Mouse (Mus musculus): Measurements from ENCODE around the gene Cstb.

The Cstb gene

DNA sequence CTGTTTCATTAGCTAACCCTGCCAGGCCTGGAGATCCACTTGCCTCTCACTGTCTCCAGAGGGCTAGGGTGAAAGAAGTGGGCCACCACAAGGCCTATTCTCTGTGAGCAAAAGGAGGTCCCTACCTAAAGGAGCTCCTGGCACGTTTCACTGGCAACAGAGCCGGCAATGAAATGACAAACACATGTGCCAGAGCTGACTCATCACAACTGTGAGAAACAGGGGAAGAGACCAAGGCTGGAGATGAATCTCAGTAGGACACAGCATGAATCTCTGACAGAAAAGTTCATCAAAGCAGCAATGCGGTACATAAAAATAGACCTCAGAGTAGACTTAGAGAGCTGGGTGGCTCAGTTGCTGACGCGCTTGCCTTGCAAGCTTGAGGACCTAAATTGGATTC lies 7.6 kb upstream of the Cstb start:
- in situ Hi-C loops (cut with MboI, MseI) = no loop called here

- in situ Hi-C loops (cut with MboI, MseI) = no loop called here
Measured at GRCm38 (mm10) chr10:78418791-78419190, 6.7 kb upstream of the Cstb start.

DNA sequence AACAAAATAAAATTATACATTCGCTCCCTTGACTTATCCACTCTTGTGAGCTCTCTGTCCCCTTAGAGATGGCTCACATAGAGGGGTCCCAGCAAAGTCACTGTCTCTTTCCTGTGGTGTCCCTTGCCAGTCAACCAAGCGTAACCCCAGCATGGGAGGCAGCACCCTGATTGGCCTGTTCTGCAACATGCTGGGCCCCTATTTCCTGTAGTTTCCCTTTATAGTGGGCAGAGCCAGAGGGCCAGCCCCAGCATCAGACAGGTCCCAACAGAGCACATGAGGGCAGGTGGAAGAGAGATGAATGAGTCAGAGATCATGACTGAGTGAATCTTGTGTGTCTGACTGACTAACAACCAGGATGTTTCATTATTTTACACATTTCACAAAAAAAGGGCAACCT lies 4.5 kb upstream of the Cstb start:
- in situ Hi-C loops (cut with MboI, MseI) = no loop called here

DNA sequence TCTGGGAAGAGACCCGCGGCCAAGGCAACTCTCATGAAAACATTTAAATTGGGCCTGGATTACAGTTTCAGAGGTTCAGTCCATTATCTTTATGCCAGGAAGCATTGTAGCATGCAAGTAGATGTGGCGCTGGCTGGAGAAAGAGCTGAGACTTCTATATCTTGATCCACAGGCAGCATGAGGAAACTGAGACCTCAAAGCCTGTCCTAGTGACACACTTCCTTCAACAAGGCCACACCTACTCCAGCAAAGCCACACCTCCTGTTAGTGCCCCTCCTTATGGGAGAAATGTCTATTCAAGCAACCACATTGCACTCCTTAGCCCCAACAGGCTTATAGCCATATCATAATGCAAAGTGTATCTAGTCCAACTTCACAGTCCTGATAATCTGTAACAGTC lies 2.9 kb upstream of the Cstb start:
- in situ Hi-C loops (cut with MboI, MseI) = no loop called here

GRCm38 (mm10) chr10:78426117-78426735 lies 757 bp downstream of the Cstb start:
- in situ Hi-C loops (cut with MboI, MseI) = no loop called here

DNA sequence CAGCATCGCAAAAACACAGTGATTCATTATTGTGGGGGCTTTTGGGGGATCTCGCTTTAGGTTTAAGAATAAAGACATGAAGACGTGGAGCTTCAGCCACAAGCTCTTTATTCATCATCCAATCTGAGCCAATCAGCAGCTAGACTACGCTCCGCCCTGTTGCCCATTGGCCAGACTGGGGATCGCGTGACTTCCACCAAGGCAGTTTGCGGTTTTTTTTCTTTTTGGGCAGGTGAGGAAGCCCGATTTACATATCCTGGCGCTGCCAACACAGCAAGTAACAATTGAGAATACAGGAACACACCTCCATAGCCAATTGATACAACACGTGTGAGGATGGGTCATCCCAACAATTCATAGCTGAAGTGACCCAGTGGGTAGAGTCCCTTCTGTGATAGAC lies 2.6 kb downstream of the Cstb start:
- in situ Hi-C loops (cut with MboI, MseI) = no loop called here

DNA sequence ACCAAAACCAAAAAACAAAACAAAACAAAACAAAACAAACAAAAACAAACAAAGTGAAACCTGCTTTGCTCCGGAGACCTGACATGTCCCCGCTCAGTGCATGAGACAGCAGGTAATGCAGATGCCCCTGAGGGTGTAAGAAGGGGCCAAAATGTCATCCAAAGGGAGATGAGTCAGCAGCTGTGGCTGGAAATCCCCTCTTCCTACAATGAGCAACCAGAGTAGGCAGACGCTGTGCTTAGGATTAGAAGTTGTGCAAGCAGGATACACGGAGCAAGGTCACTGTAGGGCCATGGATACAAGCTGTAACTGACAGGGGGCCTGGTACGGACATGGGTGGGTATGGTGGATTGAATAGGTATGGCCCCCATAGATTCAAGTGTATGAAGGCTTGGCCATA lies 3.7 kb downstream of the Cstb start:
- in situ Hi-C loops (cut with MboI, MseI) = no loop called here

DNA sequence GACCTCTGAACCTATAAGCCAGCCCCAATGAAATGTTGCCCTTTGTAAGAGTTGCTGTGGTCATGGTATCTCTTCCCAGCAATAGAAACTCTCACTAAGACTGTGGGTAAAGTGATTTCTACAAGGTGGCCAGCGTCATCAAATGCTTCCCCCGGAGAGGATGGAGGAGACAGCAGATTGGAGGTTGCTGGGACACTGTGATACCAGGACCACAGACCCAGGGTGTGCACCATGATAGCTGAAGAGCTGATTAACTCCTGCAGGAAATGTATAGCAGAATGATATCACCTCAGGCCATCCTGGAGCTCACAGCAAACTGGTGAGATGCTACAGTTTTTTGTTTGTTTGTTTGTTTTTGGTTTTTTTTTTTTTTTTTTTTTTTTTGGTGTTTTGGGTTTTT lies 4.3 kb downstream of the Cstb start:
- in situ Hi-C loops (cut with MboI, MseI) = no loop called here

DNA sequence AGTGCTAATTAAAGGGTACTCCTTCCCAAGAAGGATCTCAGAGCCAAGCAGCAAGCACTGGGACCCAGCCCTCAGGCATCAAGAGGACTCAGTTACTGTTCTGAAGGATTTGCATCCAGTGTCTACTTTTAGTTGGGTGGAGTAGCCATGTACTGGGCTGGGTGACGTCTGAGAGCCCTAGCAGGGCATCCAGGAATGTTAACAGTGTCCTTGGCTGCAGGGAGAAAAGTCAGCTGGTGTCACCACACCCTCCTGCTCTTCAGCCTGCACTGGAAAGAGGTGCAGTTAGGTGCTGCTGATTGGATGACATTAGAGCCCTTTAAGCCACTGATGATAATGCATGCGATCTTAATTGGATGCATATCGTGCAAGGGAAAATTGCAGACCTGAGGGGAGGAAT lies 7.4 kb downstream of the Cstb start:
- in situ Hi-C loops (cut with MboI, MseI) = no loop called here

DNA sequence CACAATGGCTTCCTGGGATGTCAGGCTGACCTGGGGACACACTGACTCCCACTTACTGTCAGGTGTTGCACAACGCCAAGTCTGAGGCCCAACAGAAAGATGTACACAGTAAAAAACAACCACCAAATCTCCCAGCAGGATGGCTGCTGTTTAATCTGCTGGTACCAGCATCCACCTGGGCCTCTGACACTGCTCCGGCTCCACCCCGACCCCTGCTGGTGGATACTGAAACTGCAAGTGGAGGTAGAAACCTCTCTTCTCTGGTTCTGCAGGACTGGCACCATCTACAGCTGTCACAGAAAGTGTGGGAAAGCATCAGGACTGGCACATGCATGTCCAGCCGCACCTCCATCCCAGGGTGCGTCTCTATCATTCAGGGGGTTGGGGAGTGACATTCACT lies 12.6 kb downstream of the Cstb start:
- in situ Hi-C loops (cut with MboI, MseI) = no loop called here

GRCm38 (mm10) chr10:78439550-78439949 lies 14.1 kb downstream of the Cstb start:
- in situ Hi-C loops (cut with MboI, MseI) = no loop called here

- in situ Hi-C loops (cut with MboI, MseI) = no loop called here
Measured at GRCm38 (mm10) chr10:78439990-78440389, 14.5 kb downstream of the Cstb start.

DNA sequence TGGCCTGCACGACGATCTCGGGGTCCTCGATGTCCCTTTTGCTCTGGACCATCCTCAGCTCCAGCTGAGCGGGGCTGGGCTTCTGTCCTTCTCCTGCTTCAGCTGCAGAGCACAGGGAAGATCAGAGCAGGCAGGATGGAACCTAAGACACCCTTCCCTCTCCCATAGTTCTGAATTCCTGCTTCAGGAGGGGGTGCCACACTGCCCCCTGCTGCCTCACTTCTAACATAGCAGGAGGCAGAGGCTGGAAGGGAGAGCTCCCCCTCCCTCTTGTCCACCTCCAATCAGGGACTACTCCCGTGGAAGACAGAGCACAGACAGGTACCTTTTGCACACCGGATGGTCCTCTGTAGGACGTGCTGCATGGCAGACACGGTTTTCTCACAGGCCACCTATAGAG lies 15.3 kb downstream of the Cstb start:
- in situ Hi-C loops (cut with MboI, MseI) = no loop called here

GRCm38 (mm10) chr10:78441606-78442005 lies 16.1 kb downstream of the Cstb start:
- in situ Hi-C loops (cut with MboI, MseI) = no loop called here

- in situ Hi-C loops (cut with MboI, MseI) = no loop called here
Measured at GRCm38 (mm10) chr10:78442292-78442691, 16.8 kb downstream of the Cstb start.

DNA sequence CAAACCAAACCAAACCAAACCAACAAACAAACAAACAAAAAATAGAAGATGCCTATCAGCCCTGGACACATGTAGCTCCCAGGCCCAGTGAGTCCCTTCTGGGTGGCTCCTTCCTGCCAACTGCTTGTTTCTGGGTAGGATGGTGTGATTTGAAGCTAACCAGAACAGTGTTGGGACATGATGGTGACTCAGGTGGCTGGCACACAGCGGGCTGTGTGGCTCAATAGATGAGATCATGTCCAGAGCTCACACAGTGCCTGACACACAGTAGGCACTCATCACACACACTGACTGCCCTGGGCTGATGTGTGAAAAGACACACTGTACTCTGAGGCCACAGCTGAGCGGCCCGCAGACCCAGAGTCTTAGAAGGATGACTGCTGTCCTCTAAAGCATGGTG lies 20.7 kb downstream of the Cstb start:
- in situ Hi-C loops (cut with MboI, MseI) = no loop called here

DNA sequence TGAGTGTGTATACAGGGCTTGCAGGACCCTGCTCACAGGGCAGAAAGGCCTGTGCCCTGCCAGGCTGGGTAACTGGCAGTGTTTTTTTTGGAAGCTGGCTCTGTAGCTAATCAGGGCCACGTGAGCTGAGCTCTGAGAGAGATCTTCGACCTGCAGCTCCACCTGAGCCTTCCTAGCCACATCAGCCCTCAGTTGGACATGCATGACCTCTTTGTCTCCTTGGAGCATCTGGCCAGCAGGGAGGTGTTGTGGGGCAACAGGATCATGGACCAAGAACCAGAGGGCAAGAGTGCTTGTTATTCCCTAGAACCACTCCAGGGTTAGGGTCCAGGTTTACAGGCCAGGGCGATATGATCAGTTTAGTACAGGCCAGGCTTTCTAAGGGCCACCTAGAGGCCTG lies 21.9 kb downstream of the Cstb start:
- in situ Hi-C loops (cut with MboI, MseI) = no loop called here

DNA sequence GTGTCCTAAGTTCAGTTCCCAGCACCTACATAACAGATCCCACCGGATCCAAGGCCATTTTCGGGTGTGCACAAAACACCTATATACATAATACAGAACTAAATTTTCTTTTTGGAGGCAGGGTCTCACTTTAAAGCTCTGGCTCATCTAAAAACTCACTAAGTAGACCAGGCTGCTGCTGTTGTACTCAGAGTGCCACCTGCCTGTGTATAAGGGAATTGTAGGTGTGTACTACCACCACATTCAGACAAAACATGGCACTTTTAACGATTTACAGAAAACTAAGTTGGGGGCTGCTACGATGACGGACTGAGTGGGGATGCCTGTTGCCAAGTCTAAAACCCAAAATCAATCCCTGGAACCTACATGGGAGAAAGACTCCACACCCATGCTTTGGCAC lies 25.3 kb downstream of the Cstb start:
- in situ Hi-C loops (cut with MboI, MseI) = no loop called here

DNA sequence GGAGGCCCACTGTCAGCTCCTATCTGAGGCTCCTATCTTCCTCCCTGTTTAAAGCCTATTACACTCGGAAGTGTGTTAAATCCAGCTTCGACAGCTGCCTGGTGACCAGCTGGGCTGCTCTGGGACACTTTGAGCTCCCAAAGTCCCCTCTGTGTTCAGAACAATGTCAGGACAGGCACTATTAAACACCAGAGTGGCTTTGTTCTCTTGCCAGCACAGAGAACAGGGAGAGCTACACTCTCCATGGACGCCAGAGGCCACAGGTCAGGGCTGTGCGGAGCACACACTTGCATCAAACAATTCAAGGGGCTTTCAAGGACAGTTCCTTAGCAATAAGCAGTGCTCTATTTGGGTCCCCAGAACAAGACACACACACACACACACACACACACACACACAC lies 27.2 kb downstream of the Cstb start:
- in situ Hi-C loops (cut with MboI, MseI) = no loop called here

GRCm38 (mm10) chr10:78456696-78457095 lies 31.2 kb downstream of the Cstb start:
- in situ Hi-C loops (cut with MboI, MseI) = no loop called here

- in situ Hi-C loops (cut with MboI, MseI) = no loop called here
Measured at GRCm38 (mm10) chr10:78457495-78458347, 32.3 kb downstream of the Cstb start.

DNA sequence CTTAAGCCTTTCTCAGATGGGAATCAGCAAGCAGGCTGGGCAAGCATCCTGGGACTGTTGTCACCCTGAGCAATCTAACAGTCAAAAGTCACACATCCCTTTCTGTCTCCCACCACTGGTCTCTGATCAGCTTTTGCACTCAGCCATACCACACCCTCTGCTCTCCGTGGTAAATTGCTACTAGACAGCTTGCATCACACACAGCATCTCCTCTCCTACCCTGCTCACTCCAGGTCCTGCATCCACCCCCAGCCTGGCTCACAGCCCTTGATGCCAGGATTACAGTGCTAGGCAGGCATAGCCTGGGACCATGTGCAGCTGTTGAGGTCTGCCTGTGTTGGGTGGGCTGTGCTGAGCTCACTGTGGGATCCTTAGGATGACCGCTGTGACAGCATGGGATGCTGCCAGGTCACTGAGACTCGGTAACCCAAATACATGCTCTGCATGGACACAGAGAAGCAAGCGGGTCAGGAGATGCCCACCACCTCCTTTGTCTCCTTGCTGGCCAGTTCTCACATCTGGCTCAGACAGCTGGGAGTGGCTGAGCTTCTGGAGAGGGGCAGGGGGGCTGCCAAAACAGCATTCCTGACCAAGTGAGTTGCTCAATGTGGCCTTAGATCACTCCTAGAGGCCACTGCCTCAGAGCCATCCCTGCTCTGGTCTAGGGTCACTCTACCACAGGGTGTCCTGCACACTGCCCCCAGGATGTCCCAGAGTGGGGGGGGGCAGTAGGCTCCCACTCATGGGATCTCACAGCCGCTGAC lies 33.1 kb downstream of the Cstb start:
- in situ Hi-C loops (cut with MboI, MseI) = no loop called here

GRCm38 (mm10) chr10:78460463-78460862 lies 35.0 kb downstream of the Cstb start:
- in situ Hi-C loops (cut with MboI, MseI) = no loop called here
